Mouse (Mus musculus): ENCODE measurements at regions not wholly inside any gene's neighbourhood (a gene's known extent, or its start where the extent isn't known, plus 50 kb on each side); places are given as distances from the start of the nearest gene placed in this dataset.

- no peak for TF ChIP-seq CTCF (IDR thresholded peaks at IDR 0.05; ENCODE audit: borderline replicate concordance, extremely low read depth, insufficient read depth, insufficient read length)
- TF ChIP-seq POLR2A (IDR thresholded peaks at IDR 0.05; ENCODE audit: borderline replicate concordance, extremely low read depth, insufficient read depth, insufficient read length, poor library complexity, severe bottlenecking), result no peak
Measured at GRCm38 (mm10) chr2:114763276-114763675, 108.5 kb upstream of the Dph6 start.

Measured in brain, embryonic 14.5 days (tissue).